24 mouse cellular contexts compared by ENCODE assay signal in genomic region chr10:122326851-122327250, GRCm38 (mm10).
DNase-seq lines count a peak whose midpoint lies in the region; ATAC-seq and TF ChIP-seq lines count a peak whose summit lies in the region.
"Had no signal": no experiment of that assay in that cellular context is flagged by ENCODE, and none has a peak within 500 bp of the region (broad histone marks: within the 10 kb centered on the region; RNA-seq: fewer than 3 reads in every experiment).

No protein-coding gene starts in this region.

- no peaks in the 10 kb centered on the region for H3K79me3 ChIP-seq in C2C12 (ENCODE audit: low read depth)

- TF ChIP-seq CTCF in gastrocnemius, adult 2 months (IDR thresholded peaks at IDR 0.05): no peak
- TF ChIP-seq CTCF in kidney, adult 2 months (conservative IDR thresholded peaks at IDR 0.05; ENCODE audit: insufficient read depth, insufficient read length, low read depth, low read length): no peak
- TF ChIP-seq CTCF in C2C12 (IDR thresholded peaks at IDR 0.05; ENCODE audit: control insufficient read depth, insufficient read depth, insufficient read length): no peak
- no peak for TF ChIP-seq CTCF in hindbrain, postnatal 0 days (IDR thresholded peaks at IDR 0.05; ENCODE audit: low read depth)

- no peaks in the 10 kb centered on the region for H3K9me3 ChIP-seq in kidney, embryonic 15.5 days (replicated peaks)
- H3K9me3 ChIP-seq in hindbrain, postnatal 0 days (ENCODE audit: low read length): no peaks in the 10 kb centered on the region
- H3K9me3 ChIP-seq: forebrain, embryonic 12.5 days; heart, embryonic 15.5 days; hindbrain, embryonic 12.5 days; limb, embryonic 12.5 days; midbrain, embryonic 15.5 days; neural tube, embryonic 15.5 days had no signal

- DNase-seq in gastrocnemius, adult 18-20 months (ENCODE audit: low spot score): peak; percentile 20
- DNase-seq in gastrocnemius, adult 2 months: no peak
- DNase-seq in kidney, adult 2 months: peak; percentile 34
- peak; percentile 65 for DNase-seq in fat pad, adult 2 months (ENCODE audit: extremely low read depth, low read depth, low spot score)
- no peak for DNase-seq in hindbrain, postnatal 0 days (ENCODE audit: low spot score)
- DNase-seq: adrenal gland, postnatal 25 days; B cell, adult 2 months; cerebellum, adult 11-12 months; gastrocnemius, postnatal 14 days; kidney, adult 9 months; layer of hippocampus, adult 9-11 months; lung, adult 18-20 months; lung, postnatal 36 days; right cerebral cortex, postnatal 14 days had no signal

- intact Hi-C loops in gastrocnemius, adult 2 months (cut with DNase I): no loop called here

- H3K4me3 ChIP-seq in gastrocnemius, adult 2 months: no peak overlapping the region
- no peak overlapping the region for H3K4me3 ChIP-seq in kidney, adult 2 months (ENCODE audit: insufficient read depth, low read depth, low read length)
- no peak overlapping the region for H3K4me3 ChIP-seq in kidney, embryonic 15.5 days (replicated peaks)
- H3K4me3 ChIP-seq in C2C12 (ENCODE audit: insufficient read depth, poor library complexity, severe bottlenecking): no peak overlapping the region
- no peak overlapping the region for H3K4me3 ChIP-seq in hindbrain, postnatal 0 days (ENCODE audit: low read length)
- H3K4me3 ChIP-seq: forebrain, embryonic 12.5 days; heart, embryonic 15.5 days; hindbrain, embryonic 12.5 days; left cerebral cortex, adult 2 months; limb, embryonic 12.5 days; midbrain, embryonic 15.5 days; neural tube, embryonic 15.5 days had no signal

- H3K27me3 ChIP-seq in kidney, adult 2 months (replicated peaks; ENCODE audit: control insufficient read depth, insufficient read depth, low read length): no peaks in the 10 kb centered on the region
- H3K27me3 ChIP-seq in kidney, embryonic 15.5 days: no peaks in the 10 kb centered on the region
- H3K27me3 ChIP-seq in C2C12 (ENCODE audit: control insufficient read depth, insufficient read depth, insufficient read length): no peaks in the 10 kb centered on the region
- H3K27me3 ChIP-seq in hindbrain, postnatal 0 days (ENCODE audit: insufficient read depth, low read length): no peaks in the 10 kb centered on the region
- H3K27me3 ChIP-seq: forebrain, embryonic 12.5 days; heart, embryonic 15.5 days; hindbrain, embryonic 12.5 days; limb, embryonic 12.5 days; midbrain, embryonic 15.5 days; neural tube, embryonic 15.5 days had no signal

- no peak for TF ChIP-seq POLR2A in kidney, adult 2 months (IDR thresholded peaks at IDR 0.05; ENCODE audit: low read depth, low read length)

- no peaks in the 10 kb centered on the region for H3K79me2 ChIP-seq in C2C12 (ENCODE audit: control insufficient read depth, insufficient read depth)

- no peak overlapping the region for H3K27ac ChIP-seq in gastrocnemius, adult 2 months
- no peak overlapping the region for H3K27ac ChIP-seq in kidney, adult 2 months (ENCODE audit: insufficient read depth, low read depth, low read length)
- H3K27ac ChIP-seq in kidney, embryonic 15.5 days: no peak overlapping the region
- no peak overlapping the region for H3K27ac ChIP-seq in hindbrain, postnatal 0 days
- H3K27ac ChIP-seq: forebrain, embryonic 12.5 days; heart, embryonic 15.5 days; hindbrain, embryonic 12.5 days; left cerebral cortex, adult 2 months; limb, embryonic 12.5 days; midbrain, embryonic 15.5 days; neural tube, embryonic 15.5 days had no signal

- H3K4me1 ChIP-seq in kidney, adult 2 months (ENCODE audit: control insufficient read depth, insufficient read depth, low read length): no peaks in the 10 kb centered on the region
- H3K4me1 ChIP-seq in kidney, embryonic 15.5 days: no peaks in the 10 kb centered on the region
- no peaks in the 10 kb centered on the region for H3K4me1 ChIP-seq in hindbrain, postnatal 0 days (ENCODE audit: insufficient read depth, low read length)
- H3K4me1 ChIP-seq: forebrain, embryonic 12.5 days; heart, embryonic 15.5 days; hindbrain, embryonic 12.5 days; limb, embryonic 12.5 days; midbrain, embryonic 15.5 days; neural tube, embryonic 15.5 days had no signal

- ATAC-seq in kidney, embryonic 15.5 days (replicated peaks; ENCODE audit: low FRiP score): no peak
- ATAC-seq in hindbrain, postnatal 0 days: no peak
- ATAC-seq: inflammation-experienced regulatory T-cells, adult 6 months; midbrain, embryonic 15.5 days had no signal

- H3K4me2 ChIP-seq in kidney, embryonic 15.5 days: no peak overlapping the region
- no peak overlapping the region for H3K4me2 ChIP-seq in hindbrain, postnatal 0 days (ENCODE audit: low read depth, low read length)
- H3K4me2 ChIP-seq: forebrain, embryonic 12.5 days; heart, embryonic 15.5 days; hindbrain, embryonic 12.5 days; limb, embryonic 12.5 days; midbrain, embryonic 15.5 days; neural tube, embryonic 15.5 days had no signal

- no peak overlapping the region for H3K9ac ChIP-seq in kidney, embryonic 15.5 days
- H3K9ac ChIP-seq in hindbrain, postnatal 0 days (replicated peaks; ENCODE audit: low read length): no peak overlapping the region
- H3K9ac ChIP-seq: forebrain, embryonic 12.5 days; heart, embryonic 15.5 days; hindbrain, embryonic 12.5 days; limb, embryonic 12.5 days; midbrain, embryonic 15.5 days; neural tube, embryonic 15.5 days had no signal

- 81% methylated on average over 6 of the region's 6 CpGs for WGBS in kidney, adult 2 months
- 83% methylated on average over 6 of the region's 6 CpGs for WGBS in kidney, embryonic 15.5 days
- 69% methylated on average over 6 of the region's 6 CpGs for WGBS in hindbrain, postnatal 0 days

- no peaks in the 10 kb centered on the region for H3K36me3 ChIP-seq in kidney, adult 2 months (ENCODE audit: control insufficient read depth, insufficient read depth, low read length)
- H3K36me3 ChIP-seq in kidney, embryonic 15.5 days: no peaks in the 10 kb centered on the region
- H3K36me3 ChIP-seq in C2C12 (ENCODE audit: control insufficient read depth, insufficient read depth): no peaks in the 10 kb centered on the region
- H3K36me3 ChIP-seq in hindbrain, postnatal 0 days (ENCODE audit: insufficient read depth, low read length): no peaks in the 10 kb centered on the region
- H3K36me3 ChIP-seq: forebrain, embryonic 12.5 days; heart, embryonic 15.5 days; hindbrain, embryonic 12.5 days; limb, embryonic 12.5 days; midbrain, embryonic 15.5 days; neural tube, embryonic 15.5 days had no signal

- H3ac ChIP-seq in C2C12 (ENCODE audit: control insufficient read depth, insufficient read length, low read depth): no peak overlapping the region

TF ChIP-seq in C2C12, 6 proteins besides CTCF, POLR2A, EP300 and RAD21:
- TF ChIP-seq CEBPB (IDR thresholded peaks at IDR 0.05; ENCODE audit: low read depth) (peak; percentile 39), MYOG (IDR thresholded peaks at IDR 0.05; ENCODE audit: control insufficient read depth, extremely low read depth, insufficient read length) (no peak)

Comparison
In these comparisons a context has a peak if more than half of its experiments do, and no peak if none do; other contexts are left out.
1. DNase-seq: peak in gastrocnemius, adult 18-20 months (single experiment), kidney, adult 2 months (single experiment) and fat pad, adult 2 months (single experiment); none in gastrocnemius, adult 2 months (single experiment) and hindbrain, postnatal 0 days (single experiment).